Mouse (Mus musculus) heart, embryonic 16.5 days (tissue): ENCODE results near the gene Lmod1. TPM values are rescaled to one million over a fixed set of nuclear protein-coding genes. Genes with fewer than 3 reads are reported as not detected.
A peak's percentile ranks its signal among the peaks of the same experiment; 100 is the strongest.

Experiments used
- ATAC-seq: fragments of 200-750 bp; cut with Nextera tagmentation; replicated peaks from 2 replicates; pipeline ENCODE4 v1.8.0; 2017; ENCODE audit warnings: moderate number of reproducible peaks; ENCODE audit not compliant: insufficient read depth, low FRiP score; ENCODE audit errors: extremely low read depth
- H3K27ac ChIP-seq: fragments of 300-500 bp; sonication (generic); 2 replicates; pipeline ENCODE4 v1.5.1; 2014; ENCODE audit warnings: mild to moderate bottlenecking, low read length, control low read depth, moderate library complexity
- H3K27me3 ChIP-seq: fragments of 300-500 bp; sonication (generic); 2 replicates; pipeline ENCODE4 v1.6.1; 2014; ENCODE audit warnings: low read length, mixed read lengths; ENCODE audit not compliant: control insufficient read depth, insufficient read depth
- H3K36me3 ChIP-seq: fragments of 300-500 bp; sonication (generic); 2 replicates; pipeline ENCODE4 v1.6.1; 2014; ENCODE audit not compliant: control insufficient read depth, insufficient read depth
- H3K4me1 ChIP-seq: fragments of 300-500 bp; sonication (generic); 2 replicates; pipeline ENCODE4 v1.6.1; 2014; ENCODE audit warnings: low read length, mixed read lengths; ENCODE audit not compliant: control insufficient read depth, insufficient read depth
- H3K4me2 ChIP-seq: fragments of 300-500 bp; sonication (generic); 2 replicates; pipeline ENCODE4 v1.6.1; 2014; ENCODE audit warnings: low read depth, mild to moderate bottlenecking, control low read depth, low read length
- H3K4me3 ChIP-seq: fragments of 300-500 bp; sonication (generic); 2 replicates; pipeline ENCODE4 v1.5.1; 2014; ENCODE audit warnings: mild to moderate bottlenecking, control low read depth, low read length
- H3K9ac ChIP-seq: fragments of 300-500 bp; sonication (generic); 2 replicates; pipeline ENCODE4 v1.6.1; 2014; ENCODE audit warnings: low read length, control low read depth
- H3K9me3 ChIP-seq: fragments of 300-500 bp; sonication (generic); replicated peaks from 2 replicates; pipeline ENCODE4 v1.6.1; 2016; ENCODE audit warnings: low read length; ENCODE audit not compliant: control insufficient read depth
- WGBS: fragments of 180-500 bp; shearing (Covaris S2); extraction: QIAGEN DNeasy Blood & Tissue Kit; methylation state at CpG from one replicate; pipeline ENCODE4 v1.1.7; 2014; 5-methylcytosine and 5-hydroxymethylcytosine counted together
- polyA plus RNA-seq: library from polyadenylated mRNA; unstranded; fragments of >200 nt; fragmentation: Nextera tagmentation; extraction: Ambion mirVana; gene quantifications from 2 replicates; pipeline ENCODE4 v1.2.1, GENCODE M21; 2015

The Lmod1 gene
- polyA plus RNA-seq, 1 experiment from 2014 or later, result 1.7 TPM

DNA sequence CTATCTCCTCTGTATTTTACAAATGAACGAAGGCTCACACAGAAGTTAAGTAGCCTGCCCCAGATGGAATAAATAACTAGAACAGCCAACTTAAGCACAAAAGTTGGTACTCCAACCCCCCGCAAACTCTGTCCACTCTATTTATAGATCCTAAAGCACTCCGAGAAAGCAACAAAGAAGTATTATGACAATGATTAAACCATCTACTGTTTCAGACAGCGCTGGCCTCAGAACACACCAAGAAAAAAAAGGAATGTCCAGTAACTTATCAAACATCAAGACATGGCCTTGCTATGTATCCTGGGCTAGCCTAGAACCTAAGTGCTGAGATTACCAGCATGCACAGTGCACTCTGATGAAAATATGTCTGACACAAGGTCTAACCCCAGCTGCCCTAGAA is 12.4 kb upstream of the Lmod1 start:
- 56% methylated on average over 4 of the region's 4 CpGs for WGBS
- H3K4me3 ChIP-seq, result peak overlapping the region; percentile 85
- peak overlapping the region; percentile 95 for H3K9ac ChIP-seq

DNA sequence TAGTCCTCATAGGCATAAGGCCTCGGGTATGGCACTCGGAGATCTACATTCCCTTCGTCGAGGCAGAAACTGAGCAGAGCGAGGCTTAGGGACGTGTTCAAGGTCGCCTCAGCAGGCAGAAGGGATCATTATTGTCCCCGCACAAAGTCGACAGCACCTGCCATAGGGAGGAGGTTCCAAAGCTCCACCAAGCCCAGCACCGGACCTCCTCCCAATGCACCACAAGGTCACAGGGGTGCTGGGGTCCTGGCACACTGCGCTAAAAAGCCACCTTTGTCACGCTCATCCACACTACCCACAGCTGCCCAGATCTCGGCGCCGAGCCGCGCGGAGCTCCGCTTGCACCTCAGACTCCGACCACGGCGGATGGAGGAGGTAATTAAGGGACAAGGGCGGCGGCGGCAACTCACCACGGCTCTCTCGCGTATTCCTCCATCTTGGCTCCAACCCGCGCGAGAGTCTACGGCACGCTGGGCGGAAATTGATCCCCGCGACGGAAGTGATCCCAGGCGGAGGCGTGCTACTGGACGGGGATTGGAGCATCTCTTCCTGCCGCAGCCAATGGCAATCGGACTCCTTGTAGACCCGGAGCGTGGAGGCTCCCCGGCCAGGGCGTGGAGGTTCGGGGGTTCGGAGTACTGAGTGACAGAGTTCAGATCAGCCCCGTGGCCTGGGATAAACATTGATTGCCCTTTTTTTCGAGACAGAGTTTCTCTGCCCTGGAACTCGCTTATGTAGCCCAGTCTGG is 11.1 kb upstream of the Lmod1 start, which contains the start of gene Timm17a:
Timm17a (minus strand) TSS at position 495 of the 748 bp plus-strand sequence.
- Histone ChIP-seq H3K9me3 (no peaks in the 10 kb centered on the region), H3K27me3 (no peaks in the 10 kb centered on the region), H3K27ac (peak within 1 kb of the TSS; percentile 91), H3K4me1 (peaks cover 15% of the 10 kb centered on the region), H3K9ac (peak within 1 kb of the TSS; percentile 95), H3K4me3 (peak within 1 kb of the TSS; percentile 85), H3K36me3 (peaks cover 10% of the 10 kb centered on the region), H3K4me2 (peak within 1 kb of the TSS; percentile 85)
- peak; percentile 99 for ATAC-seq
- under 1% methylated on average over 51 of the region's 51 CpGs for WGBS

More for the DNA sequence above, 12.4 kb upstream of the Lmod1 start:
- Histone ChIP-seq H3K27ac (no peak overlapping the region; the same call in 1 of the 2 replicates), H3K4me2 (peak overlapping the region; percentile 85), H3K4me1 (peaks cover 15% of the 10 kb centered on the region), H3K27me3 (no peaks in the 10 kb centered on the region), H3K36me3 (peaks cover 19% of the 10 kb centered on the region), H3K9me3 (no peaks in the 10 kb centered on the region)
- no peak for ATAC-seq

DNA sequence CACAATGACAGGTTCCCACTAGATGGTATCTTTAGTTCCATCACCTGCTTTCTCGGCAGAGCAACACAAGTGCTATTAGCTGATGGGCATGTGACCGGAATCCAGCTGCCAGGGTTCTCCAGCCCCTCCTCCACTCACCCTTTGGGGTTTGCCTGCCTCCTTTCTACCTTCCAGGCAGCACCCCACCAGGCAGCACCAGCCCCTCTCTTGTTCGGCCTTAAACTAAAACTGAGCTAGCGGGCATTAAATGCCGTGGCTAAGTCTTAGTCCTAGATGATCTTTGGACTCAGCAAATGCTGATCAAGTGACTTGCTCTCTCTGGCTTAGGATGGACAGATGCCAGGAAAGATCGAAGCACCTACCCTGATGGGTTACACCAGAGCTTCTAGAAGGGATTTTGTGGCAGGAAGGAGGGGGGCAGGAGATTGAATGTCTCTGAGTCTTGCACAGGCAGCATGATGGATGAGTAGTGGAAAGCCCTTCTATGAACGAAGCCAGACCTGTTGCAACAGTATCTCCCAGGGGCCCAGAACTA is 1.2 kb upstream of the Lmod1 start:
- no peak overlapping the region for H3K27ac ChIP-seq
- no peak overlapping the region for H3K4me2 ChIP-seq
- H3K36me3 ChIP-seq, result no peaks in the 10 kb centered on the region
- peaks cover 4% of the 10 kb centered on the region; the same call in 1 of the 2 replicates for H3K27me3 ChIP-seq
- 77% methylated on average over 7 of the region's 7 CpGs for whole genome bisulfite sequencing
- no peak for ATAC-seq
- H3K4me1 ChIP-seq, result peaks cover 4% of the 10 kb centered on the region
- no peak overlapping the region for H3K4me3 ChIP-seq
- no peaks in the 10 kb centered on the region for H3K9me3 ChIP-seq
- no peak overlapping the region for H3K9ac ChIP-seq

DNA sequence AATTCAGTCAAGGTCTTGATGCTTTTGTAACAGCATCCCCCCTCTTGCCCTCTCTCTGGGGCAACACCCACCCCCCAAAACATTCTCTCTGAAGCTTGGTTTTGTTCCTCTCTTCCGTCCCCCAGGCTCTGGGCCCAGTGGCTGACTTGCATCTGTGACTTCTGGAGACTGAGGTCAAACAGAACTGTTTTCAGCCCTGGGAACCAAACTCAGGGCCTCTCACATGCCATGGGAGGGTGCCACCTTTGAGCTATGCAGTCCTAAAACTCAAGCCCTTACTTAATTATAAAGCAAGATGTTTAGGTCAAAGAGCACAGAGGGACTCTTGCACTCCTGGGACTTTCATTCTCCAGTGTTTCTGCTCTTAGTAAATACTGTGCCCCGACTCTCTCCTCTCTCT is 1.3 kb downstream of the Lmod1 start:
- Histone ChIP-seq H3K27me3 (peaks cover 4% of the 10 kb centered on the region; the same call in 1 of the 2 replicates), H3K9ac (no peak overlapping the region), H3K36me3 (no peaks in the 10 kb centered on the region), H3K4me1 (peaks cover 5% of the 10 kb centered on the region), H3K4me2 (no peak overlapping the region), H3K9me3 (no peaks in the 10 kb centered on the region), H3K4me3 (no peak overlapping the region), H3K27ac (no peak overlapping the region)
- 78% methylated on average over 2 of the region's 2 CpGs for WGBS
- no peak for ATAC-seq

DNA sequence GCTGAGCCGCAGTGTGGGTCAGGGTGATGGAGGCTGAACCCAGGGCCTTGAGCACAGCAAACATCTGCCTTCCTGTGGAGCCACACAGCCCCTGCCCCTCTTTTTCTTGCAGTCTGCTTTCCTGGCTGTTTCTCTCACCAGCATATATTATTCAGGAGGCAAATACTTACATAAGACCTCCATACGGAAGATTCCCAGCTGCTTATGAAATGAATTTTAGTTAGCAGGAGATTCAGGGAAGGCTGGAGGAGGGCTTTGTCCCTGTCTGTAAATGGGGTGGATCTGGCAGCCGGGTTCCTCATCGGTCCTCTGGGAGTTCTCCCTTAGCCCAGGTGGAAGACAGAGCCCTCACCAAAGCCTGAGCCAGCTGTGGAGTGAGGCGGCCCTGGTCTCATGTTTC is 3.8 kb downstream of the Lmod1 start:
- Histone ChIP-seq H3K9ac (no peak overlapping the region), H3K4me3 (no peak overlapping the region), H3K4me2 (no peak overlapping the region), H3K27me3 (peaks cover 4% of the 10 kb centered on the region; the same call in 1 of the 2 replicates), H3K9me3 (no peaks in the 10 kb centered on the region), H3K27ac (no peak overlapping the region), H3K4me1 (peaks cover 8% of the 10 kb centered on the region), H3K36me3 (no peaks in the 10 kb centered on the region)
- no peak for ATAC-seq
- 69% methylated on average over 5 of the region's 5 CpGs for WGBS

DNA sequence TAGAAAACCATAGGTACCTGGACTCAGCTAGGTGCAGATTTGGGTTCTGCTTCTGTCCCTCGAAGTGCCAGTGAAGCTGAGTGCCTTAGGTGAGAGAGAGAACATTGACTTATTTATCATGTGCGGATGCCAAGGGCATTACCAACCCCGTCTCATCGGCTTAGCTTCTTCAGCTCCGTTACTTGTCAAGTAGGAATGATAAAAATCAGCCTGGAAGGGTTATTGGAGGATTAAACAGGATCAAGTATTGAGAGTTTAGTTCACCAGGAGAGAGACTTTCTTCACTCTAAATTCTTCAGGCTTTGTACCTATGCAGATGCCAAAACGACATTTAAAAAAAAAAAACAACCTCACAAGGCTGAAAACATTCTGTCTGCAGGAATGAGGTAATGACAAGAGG is 6.0 kb downstream of the Lmod1 start:
- Histone ChIP-seq H3K9ac (no peak overlapping the region), H3K4me3 (no peak overlapping the region), H3K4me1 (0 out of 2 replicates have a peak, but pooled peaks cover 3% of the 10 kb centered on the region), H3K4me2 (no peak overlapping the region), H3K27me3 (peaks cover 1% of the 10 kb centered on the region; the same call in 1 of the 2 replicates), H3K36me3 (no peaks in the 10 kb centered on the region), H3K27ac (no peak overlapping the region), H3K9me3 (no peaks in the 10 kb centered on the region)
- WGBS, result 60% methylated on average over 6 of the region's 6 CpGs
- no peak for ATAC-seq

DNA sequence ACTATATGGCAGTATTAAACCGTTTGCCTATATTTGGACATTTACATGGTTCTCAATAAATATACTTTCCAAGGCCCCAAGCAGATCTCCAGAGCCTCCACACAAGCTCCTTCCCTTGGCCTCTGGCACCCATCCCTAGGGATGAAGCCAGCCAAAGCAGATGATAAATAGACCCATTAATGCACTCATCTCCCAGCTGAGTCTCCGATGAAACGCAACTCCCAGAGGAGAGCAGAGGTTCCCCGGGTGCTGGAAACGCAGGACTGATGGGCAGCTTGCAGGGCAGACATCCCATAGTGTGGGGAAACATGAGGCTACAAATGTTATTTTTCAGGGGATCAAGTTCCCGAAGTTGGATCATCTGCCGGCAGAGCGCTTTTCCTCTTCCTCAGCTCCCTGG is 17.3 kb downstream of the Lmod1 start:
- Histone ChIP-seq H3K4me3 (no peak overlapping the region), H3K36me3 (no peaks in the 10 kb centered on the region), H3K4me1 (no peaks in the 10 kb centered on the region), H3K27ac (no peak overlapping the region), H3K9me3 (no peaks in the 10 kb centered on the region), H3K9ac (no peak overlapping the region), H3K27me3 (no peaks in the 10 kb centered on the region), H3K4me2 (no peak overlapping the region)
- no peak for ATAC-seq
- 70% methylated on average over 8 of the region's 8 CpGs for WGBS

DNA sequence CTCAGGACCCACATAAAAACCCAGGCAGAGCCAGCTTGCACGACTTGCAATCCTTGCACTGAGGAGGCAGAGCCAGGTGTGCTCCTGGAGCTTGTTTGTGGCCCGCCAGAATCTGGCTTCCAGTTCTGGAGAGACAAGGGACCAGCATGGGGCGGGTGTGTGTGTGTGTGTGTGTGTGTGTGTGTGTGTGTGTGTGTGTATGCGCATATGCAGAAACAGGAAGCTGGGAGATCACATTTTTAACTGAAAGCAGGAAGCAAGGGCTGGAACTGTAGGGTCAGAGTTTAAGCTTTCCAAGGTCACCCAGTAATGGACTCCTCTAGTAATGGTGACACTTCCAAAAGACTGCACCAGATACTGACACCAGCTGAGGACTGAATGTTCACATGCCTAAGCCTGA is 19.4 kb downstream of the Lmod1 start:
- Histone ChIP-seq H3K27ac (no peak overlapping the region), H3K27me3 (no peaks in the 10 kb centered on the region), H3K4me1 (peaks cover 5% of the 10 kb centered on the region; the same call in 1 of the 2 replicates), H3K9me3 (no peaks in the 10 kb centered on the region), H3K36me3 (no peaks in the 10 kb centered on the region), H3K4me2 (no peak overlapping the region), H3K9ac (no peak overlapping the region), H3K4me3 (no peak overlapping the region)
- WGBS, result 62% methylated on average over 4 of the region's 4 CpGs
- ATAC-seq, result no peak

DNA sequence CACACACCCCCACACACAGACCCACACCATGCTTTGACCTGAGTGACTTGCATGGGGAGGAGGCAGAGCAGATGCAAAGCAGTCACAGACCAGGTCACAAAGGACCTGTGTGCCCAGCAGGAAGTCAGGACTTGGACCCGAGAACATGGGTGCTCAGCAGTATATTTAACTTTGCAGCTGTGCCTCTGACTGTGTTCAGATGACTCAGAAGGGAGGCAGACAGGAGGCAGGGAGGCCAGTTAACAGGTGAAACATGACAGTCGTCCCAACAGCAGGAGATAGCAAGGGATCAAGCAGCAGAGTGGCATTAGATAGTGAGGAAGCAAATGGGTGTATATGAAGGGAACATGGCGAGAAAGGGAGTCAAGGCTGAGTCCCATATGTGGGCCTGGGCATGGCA is 22.3 kb downstream of the Lmod1 start:
- no peak for ATAC-seq
- no peaks in the 10 kb centered on the region for H3K27me3 ChIP-seq
- no peak overlapping the region for H3K9ac ChIP-seq
- no peaks in the 10 kb centered on the region for H3K9me3 ChIP-seq
- no peaks in the 10 kb centered on the region for H3K36me3 ChIP-seq
- H3K4me3 ChIP-seq, result no peak overlapping the region
- peak overlapping the region; percentile 42; the same call in 1 of the 2 replicates for H3K27ac ChIP-seq
- peaks cover 5% of the 10 kb centered on the region; the same call in 1 of the 2 replicates for H3K4me1 ChIP-seq
- 60% methylated on average over 3 of the region's 3 CpGs for WGBS
- H3K4me2 ChIP-seq, result no peak overlapping the region
